Mouse (Mus musculus): Measurements from ENCODE around the gene Angel1. TPM values are rescaled to one million over a fixed set of nuclear protein-coding genes. Genes with fewer than 3 reads are reported as not detected.

The Angel1 gene
- total RNA-seq, 2 experiments from 2014 or later: 8.2 TPM

GRCm38 (mm10) chr12:86680591-86681193, 45.6 kb downstream of the Angel1 start:
- no peak for DNase-seq (ENCODE audit: low spot score in 2 of 2)

DNA sequence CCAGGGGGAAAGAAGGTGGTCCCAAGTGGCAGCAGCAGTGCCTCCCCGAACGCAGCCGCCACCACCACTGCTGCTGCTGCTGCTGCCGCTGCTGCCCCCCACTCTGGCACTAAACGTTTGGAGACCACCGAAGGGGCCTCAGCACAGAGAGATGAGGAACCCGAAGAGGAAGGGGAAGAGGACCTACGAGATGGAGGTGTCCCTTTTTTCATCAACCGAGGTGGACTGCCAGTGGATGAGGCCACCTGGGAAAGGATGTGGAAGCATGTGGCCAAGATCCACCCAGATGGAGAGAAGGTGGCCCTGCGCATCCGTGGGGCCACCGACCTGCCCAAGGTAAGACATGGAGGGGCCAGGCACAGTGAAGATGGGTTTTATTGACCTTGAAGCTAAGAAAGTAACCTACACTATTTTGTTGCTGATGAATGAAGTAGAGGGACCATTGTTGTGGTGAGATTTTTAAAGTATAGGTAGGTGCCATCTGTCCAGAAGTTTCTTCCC, 46.2 kb downstream of the Angel1 start:
- no peak for DNase-seq (ENCODE audit: low spot score in 2 of 2)

GRCm38 (mm10) chr12:86679546-86679930, 46.7 kb downstream of the Angel1 start:
- no peak for DNase-seq (ENCODE audit: low spot score in 2 of 2)

GRCm38 (mm10) chr12:86678591-86679545, 47.4 kb downstream of the Angel1 start, which contains the start of gene Vash1:
Gene Vash1, plus strand, starts transcription at chr12:86678700.
- peak; percentile 72 to 83 for DNase-seq (ENCODE audit: low spot score in 2 of 2)

DNA sequence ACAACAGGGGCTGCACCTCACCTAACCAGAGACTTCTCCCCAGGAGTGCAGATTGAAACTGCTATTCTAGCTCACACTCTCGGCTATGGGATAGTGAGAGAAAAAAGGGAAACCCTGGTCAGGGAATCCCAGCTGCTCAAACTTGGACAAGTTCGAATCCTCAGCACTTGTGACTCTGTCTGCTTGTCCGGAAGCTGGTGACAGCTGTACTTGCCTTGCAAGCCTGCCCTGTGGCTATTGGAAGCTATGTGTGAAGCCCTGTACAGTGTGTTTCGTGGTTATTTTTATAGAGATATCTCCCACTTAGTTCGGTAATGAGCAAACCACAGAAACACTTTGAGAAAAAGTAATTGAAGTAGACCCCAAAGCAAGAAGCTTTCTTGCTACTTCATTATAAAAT, 53.8 kb downstream of the Angel1 start:
- DNase-seq (ENCODE audit: low spot score in 2 of 2): no peak

- DNase-seq (ENCODE audit: low spot score in 2 of 2): no peak
Measured at GRCm38 (mm10) chr12:86672105-86672504, 54.2 kb downstream of the Angel1 start.

- no peak for DNase-seq (ENCODE audit: low spot score in 2 of 2)
Measured at GRCm38 (mm10) chr12:86668404-86668803, 57.9 kb downstream of the Angel1 start.

DNA sequence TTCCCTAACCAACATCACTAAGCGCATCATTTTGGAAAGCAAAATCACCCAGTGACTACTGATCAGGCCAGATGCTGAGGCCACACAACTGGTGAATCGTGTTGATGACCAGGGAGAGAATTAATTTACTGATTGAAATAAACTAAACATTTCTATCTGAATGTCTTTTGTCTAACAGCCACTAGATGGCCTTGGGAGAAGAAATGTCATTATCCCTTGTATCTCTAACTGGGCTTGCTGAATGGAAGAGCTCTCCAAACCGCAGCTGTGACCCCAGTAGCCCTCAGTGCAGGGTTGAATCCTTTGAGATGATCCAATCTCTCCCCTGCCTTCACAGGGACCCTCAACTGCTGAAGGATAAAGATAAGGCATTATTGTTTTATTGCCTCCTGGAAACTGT, 60.6 kb downstream of the Angel1 start:
- no peak for DNase-seq (ENCODE audit: low spot score in 2 of 2)

- no peak for DNase-seq (ENCODE audit: low spot score in 2 of 2)
Measured at GRCm38 (mm10) chr12:86660466-86660865, 65.8 kb downstream of the Angel1 start.

GRCm38 (mm10) chr12:86659447-86659968, 66.8 kb downstream of the Angel1 start:
- DNase-seq (ENCODE audit: low spot score in 2 of 2): peak; percentile 66 to 77

- peak; percentile 61 to 64 for DNase-seq (ENCODE audit: low spot score in 2 of 2)
Measured at GRCm38 (mm10) chr12:86652570-86653041, 73.7 kb downstream of the Angel1 start.

GRCm38 (mm10) chr12:86651301-86651860, 74.9 kb downstream of the Angel1 start:
- no peak for DNase-seq (ENCODE audit: low spot score in 2 of 2)

Other genes with a start within 250 kb of the Angel1 start
- 10 to 100 TPM; 29.8 to 35.4 TPM for gene Vash1, start 47.8 kb downstream of the Angel1 start, total RNA-seq (2021)
- not detected for gene Lrrc74a, start 7.9 kb upstream of the Angel1 start, total RNA-seq (2021)
- gene Irf2bpl, start 158.3 kb upstream of the Angel1 start, total RNA-seq (2021): 10 to 100 TPM; 91.6 to 93.6 TPM
- gene Cipc, start 220.6 kb upstream of the Angel1 start, total RNA-seq (2021): 10 to 100 TPM; 84.0 to 86.8 TPM